Mouse (Mus musculus): Measurements from ENCODE around the gene Eps15. TPM values are rescaled to one million over a fixed set of nuclear protein-coding genes. Genes with fewer than 3 reads are reported as not detected.
A peak's percentile ranks its signal among the peaks of the same experiment; 100 is the strongest.

Gene Eps15
- polyA plus RNA-seq (2015; fragmentation: Nextera tagmentation; extraction: Ambion mirVana), result 38.6 and 47.3 TPM in 2 replicates

- Histone ChIP-seq H3K4me2 (peak within 1 kb of the TSS; percentile 85), H3K36me3 (no peaks in the 10 kb centered on the region), H3K4me1 (peaks cover 19% of the 10 kb centered on the region), H3K27ac (peak within 1 kb of the TSS; percentile 85), H3K9me3 (no peaks in the 10 kb centered on the region), H3K27me3 (no peaks in the 10 kb centered on the region), H3K9ac (peak within 1 kb of the TSS; percentile 76), H3K4me3 (peak within 1 kb of the TSS; percentile 85)
- WGBS, result 5% methylated on average over 24 of the region's 44 CpGs
- peak; percentile 96 for ATAC-seq (ENCODE audit: borderline replicate concordance, extremely low read depth, low FRiP score, low TSS enrichment)
Observed at GRCm38 (mm10) chr4:109279689-109280458, at the start of gene Eps15. Gene Eps15 (plus strand): TSS chr4:109280268.

DNA sequence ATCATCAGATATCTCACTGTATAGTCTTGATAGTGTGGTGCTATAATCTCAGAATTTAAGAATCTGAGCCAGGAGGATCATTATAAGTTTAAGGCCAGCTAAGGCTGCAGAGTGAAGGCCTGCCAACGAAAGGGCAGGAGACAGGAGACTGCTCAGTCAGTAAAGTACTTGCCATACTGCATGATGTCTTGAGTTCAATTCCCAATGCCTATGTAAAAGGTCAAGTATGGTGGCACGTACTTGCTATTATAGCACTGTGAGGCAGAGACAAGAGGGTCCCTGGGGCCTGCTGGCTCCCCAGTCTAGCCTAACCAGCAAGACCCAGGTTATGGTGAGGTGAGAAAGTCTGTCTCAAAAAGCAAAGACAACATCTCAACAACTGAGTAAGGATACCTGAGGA is 45.9 kb upstream of the Eps15 start, which contains the start of gene Calr4:
Gene Calr4, plus strand, starts transcription at position 301 of the 400 bp plus-strand sequence.
- Histone ChIP-seq H3K9ac (no peak within 1 kb of the TSS), H3K4me2 (no peak within 1 kb of the TSS), H3K27me3 (no peaks in the 10 kb centered on the region), H3K36me3 (no peaks in the 10 kb centered on the region), H3K4me1 (0 out of 2 replicates have a peak, but pooled peaks cover 2% of the 10 kb centered on the region), H3K4me3 (no peak within 1 kb of the TSS), H3K27ac (no peak within 1 kb of the TSS), H3K9me3 (no peaks in the 10 kb centered on the region)
- ATAC-seq (ENCODE audit: borderline replicate concordance, extremely low read depth, low FRiP score, low TSS enrichment), result no peak
- WGBS, result 60% methylated on average over 2 of the region's 2 CpGs

GRCm38 (mm10) chr4:109234806-109235350 is 45.2 kb upstream of the Eps15 start:
- Histone ChIP-seq H3K27ac (no peak overlapping the region), H3K27me3 (no peaks in the 10 kb centered on the region), H3K4me1 (0 out of 2 replicates have a peak, but pooled peaks cover 2% of the 10 kb centered on the region), H3K9ac (no peak overlapping the region), H3K4me3 (no peak overlapping the region), H3K9me3 (no peaks in the 10 kb centered on the region), H3K36me3 (no peaks in the 10 kb centered on the region), H3K4me2 (no peak overlapping the region)
- WGBS, result 63% methylated on average over 9 of the region's 9 CpGs
- ATAC-seq (ENCODE audit: borderline replicate concordance, extremely low read depth, low FRiP score, low TSS enrichment), result no peak; the same call in 1 of the 2 replicates

DNA sequence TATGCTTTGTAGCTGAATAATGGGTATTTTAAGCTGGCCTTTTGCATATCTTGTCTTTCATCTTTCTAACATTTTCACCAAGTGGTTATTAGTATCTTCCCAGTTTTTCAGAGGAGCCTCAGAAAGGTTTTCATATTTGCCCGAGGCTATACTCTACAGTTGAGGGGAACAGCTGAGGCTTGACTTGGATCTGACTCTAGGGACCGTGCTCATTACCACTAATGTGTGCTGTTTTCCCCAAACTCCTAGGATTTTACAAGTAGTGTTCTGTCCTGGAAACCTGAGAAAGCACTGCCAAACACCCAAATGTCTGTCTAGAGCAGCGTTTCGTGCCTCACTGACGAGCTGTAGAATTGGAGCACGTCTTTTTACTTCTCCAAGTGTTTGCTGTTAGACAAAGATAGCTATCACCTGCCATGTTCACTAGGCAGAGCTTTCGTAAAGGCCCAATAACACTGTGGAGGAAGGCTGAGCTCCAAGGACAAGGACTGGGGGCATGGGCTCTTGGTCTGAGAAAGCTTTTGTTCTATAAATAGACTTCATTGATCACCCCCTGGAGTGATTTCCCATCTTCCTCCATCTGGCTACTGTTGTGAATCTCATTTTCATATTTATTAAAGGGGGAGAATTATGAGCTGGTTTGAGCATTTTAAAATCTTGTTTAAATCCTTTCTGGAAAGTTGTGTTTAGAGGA is 43.7 kb upstream of the Eps15 start:
- no peaks in the 10 kb centered on the region for H3K27me3 ChIP-seq
- H3K9me3 ChIP-seq, result no peaks in the 10 kb centered on the region
- no peak overlapping the region for H3K9ac ChIP-seq
- 68% methylated on average over 7 of the region's 7 CpGs for WGBS
- H3K36me3 ChIP-seq, result no peaks in the 10 kb centered on the region
- no peak overlapping the region for H3K4me2 ChIP-seq
- ATAC-seq (ENCODE audit: borderline replicate concordance, extremely low read depth, low FRiP score, low TSS enrichment), result no peak
- H3K4me3 ChIP-seq, result no peak overlapping the region
- 0 out of 2 replicates have a peak, but pooled peaks cover 2% of the 10 kb centered on the region for H3K4me1 ChIP-seq
- H3K27ac ChIP-seq, result no peak overlapping the region

DNA sequence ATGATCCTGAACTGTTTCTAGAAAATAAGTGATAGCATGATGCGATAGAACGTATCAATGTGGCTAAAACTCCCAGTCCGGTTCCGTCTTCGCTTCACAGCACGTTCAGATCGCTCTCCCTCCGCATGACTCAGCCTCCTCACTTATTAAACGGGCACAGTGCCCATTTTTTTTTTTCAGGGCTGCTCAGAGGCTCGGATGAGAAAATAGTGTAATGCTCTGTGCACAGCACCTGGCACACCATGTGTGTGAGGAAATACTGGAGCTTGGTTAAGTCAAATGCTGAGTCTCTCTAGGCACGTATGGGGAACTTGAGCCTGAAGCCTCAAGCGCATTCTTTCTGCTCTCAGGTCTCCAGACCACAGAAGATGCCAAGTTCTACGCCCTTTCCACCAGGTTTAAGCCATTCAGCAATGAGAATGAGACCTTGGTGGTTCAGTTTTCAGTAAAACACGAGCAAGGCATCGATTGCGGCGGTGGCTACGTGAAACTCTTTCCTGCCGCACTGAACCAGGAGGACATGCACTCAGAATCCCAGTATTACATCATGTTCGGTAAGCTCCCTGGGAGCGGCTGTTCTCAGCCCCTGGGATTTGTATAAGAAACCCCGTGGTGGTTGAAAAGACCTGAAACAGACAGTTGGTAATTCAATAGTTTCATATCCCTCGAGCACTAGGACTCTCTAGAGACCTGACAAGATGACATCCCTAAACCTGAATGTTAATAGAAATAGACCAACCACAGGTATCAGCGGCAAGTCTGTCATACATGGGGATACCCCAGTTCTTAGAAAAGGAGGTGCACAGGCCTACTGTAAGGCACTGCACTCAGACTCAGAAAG is 41.4 kb upstream of the Eps15 start:
- no peak overlapping the region for H3K4me2 ChIP-seq
- WGBS, result 77% methylated on average over 24 of the region's 24 CpGs
- H3K36me3 ChIP-seq, result no peaks in the 10 kb centered on the region
- H3K4me1 ChIP-seq, result peaks cover 11% of the 10 kb centered on the region; the same call in 1 of the 2 replicates
- H3K9ac ChIP-seq, result no peak overlapping the region
- H3K9me3 ChIP-seq, result no peaks in the 10 kb centered on the region
- H3K4me3 ChIP-seq, result no peak overlapping the region
- H3K27me3 ChIP-seq, result no peaks in the 10 kb centered on the region
- ATAC-seq (ENCODE audit: borderline replicate concordance, extremely low read depth, low FRiP score, low TSS enrichment), result no peak
- no peak overlapping the region for H3K27ac ChIP-seq

DNA sequence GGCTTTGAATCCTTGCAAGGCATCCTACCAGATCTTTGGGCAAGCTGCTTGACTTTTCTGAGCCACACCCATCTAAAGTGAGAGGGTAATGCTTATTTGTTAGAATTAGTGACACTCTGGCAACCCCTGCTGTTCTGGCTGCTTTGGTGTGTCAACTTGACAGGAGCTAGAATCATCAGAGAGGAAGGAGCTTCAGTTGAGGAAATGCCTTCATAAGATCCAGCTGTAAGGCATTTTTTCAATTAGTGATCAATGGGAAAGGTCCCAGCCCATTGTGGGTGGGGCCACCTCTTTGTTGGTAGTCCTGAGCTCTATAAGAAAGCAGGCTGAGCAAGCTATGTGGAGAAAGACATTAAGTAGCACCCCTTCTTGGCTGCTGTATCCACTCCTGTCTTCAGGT is 38.8 kb upstream of the Eps15 start:
- H3K9me3 ChIP-seq, result no peaks in the 10 kb centered on the region
- ATAC-seq (ENCODE audit: borderline replicate concordance, extremely low read depth, low FRiP score, low TSS enrichment), result no peak
- no peak overlapping the region for H3K9ac ChIP-seq
- no peaks in the 10 kb centered on the region for H3K27me3 ChIP-seq
- no peaks in the 10 kb centered on the region for H3K36me3 ChIP-seq
- H3K4me2 ChIP-seq, result no peak overlapping the region
- H3K4me1 ChIP-seq, result peaks cover 9% of the 10 kb centered on the region; the same call in 1 of the 2 replicates
- H3K27ac ChIP-seq, result no peak overlapping the region
- H3K4me3 ChIP-seq, result no peak overlapping the region

- WGBS, result 46% methylated on average over 4 of the region's 4 CpGs
- Histone ChIP-seq H3K9ac (no peak overlapping the region), H3K27ac (no peak overlapping the region), H3K4me1 (peaks cover 9% of the 10 kb centered on the region; the same call in 1 of the 2 replicates), H3K9me3 (no peaks in the 10 kb centered on the region), H3K4me3 (no peak overlapping the region), H3K36me3 (no peaks in the 10 kb centered on the region), H3K4me2 (no peak overlapping the region), H3K27me3 (no peaks in the 10 kb centered on the region)
- peak; percentile 75; the same call in 1 of the 2 replicates for ATAC-seq (ENCODE audit: borderline replicate concordance, extremely low read depth, low FRiP score, low TSS enrichment)
Observed at GRCm38 (mm10) chr4:109241934-109242333, 38.1 kb upstream of the Eps15 start.

GRCm38 (mm10) chr4:109244506-109244905 is 35.6 kb upstream of the Eps15 start:
- ATAC-seq (ENCODE audit: borderline replicate concordance, extremely low read depth, low FRiP score, low TSS enrichment), result no peak
- H3K9ac ChIP-seq, result no peak overlapping the region
- H3K4me2 ChIP-seq, result no peak overlapping the region
- H3K27me3 ChIP-seq, result no peaks in the 10 kb centered on the region
- H3K4me1 ChIP-seq, result peaks cover 9% of the 10 kb centered on the region; the same call in 1 of the 2 replicates
- no peak overlapping the region for H3K4me3 ChIP-seq
- WGBS, result 69% methylated on average over 7 of the region's 7 CpGs
- H3K9me3 ChIP-seq, result no peaks in the 10 kb centered on the region
- H3K27ac ChIP-seq, result no peak overlapping the region
- H3K36me3 ChIP-seq, result no peaks in the 10 kb centered on the region

DNA sequence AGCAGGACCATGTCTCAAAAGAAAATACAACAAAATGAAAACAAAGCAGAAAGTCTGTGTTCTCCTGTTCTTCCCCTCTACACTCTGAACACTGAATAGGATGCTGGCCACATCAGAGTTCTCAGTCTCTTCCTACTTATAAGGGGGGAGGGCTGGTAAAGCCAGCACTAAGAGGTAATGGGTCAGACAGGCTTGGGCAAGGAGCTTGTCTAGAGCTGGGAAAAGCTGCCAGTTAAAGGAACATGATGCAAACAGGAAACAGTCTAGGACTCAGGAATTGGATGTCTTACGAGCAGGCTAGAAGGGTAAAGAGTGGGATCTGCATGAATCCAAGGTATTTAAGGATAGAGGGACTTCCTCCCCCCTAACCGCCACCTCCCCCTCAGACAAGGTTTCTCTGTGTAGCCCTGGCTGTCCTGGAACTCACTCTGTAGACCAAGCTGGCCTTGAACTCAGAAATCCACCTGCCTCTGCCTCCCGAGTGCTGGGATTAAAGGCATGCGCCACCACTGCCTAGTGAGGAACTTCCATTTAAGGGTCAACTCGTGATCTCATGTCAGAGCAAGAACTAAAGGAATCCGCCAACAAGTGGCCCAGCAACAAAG is 35.0 kb upstream of the Eps15 start:
- H3K4me2 ChIP-seq, result no peak overlapping the region

DNA sequence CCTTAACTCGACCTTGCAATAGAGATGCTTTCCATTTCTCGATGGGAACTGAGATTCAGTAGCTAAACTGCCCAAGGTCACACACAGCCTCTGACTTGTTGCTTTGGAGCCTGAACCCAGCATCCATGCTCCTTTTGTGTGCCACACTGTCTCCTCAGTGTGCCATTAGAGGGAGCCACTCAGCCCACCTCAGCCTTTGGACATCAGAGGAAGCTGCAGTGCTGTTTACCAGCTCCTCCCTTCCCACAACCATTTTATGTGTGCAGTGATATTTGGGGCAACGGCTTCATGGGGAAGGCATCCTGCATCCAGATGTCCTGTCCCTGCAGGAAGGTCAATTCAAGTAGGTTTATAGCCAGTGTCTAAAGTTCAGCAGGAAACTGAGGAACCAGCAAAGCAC is 28.5 kb upstream of the Eps15 start:
- no peak for ATAC-seq (ENCODE audit: borderline replicate concordance, extremely low read depth, low FRiP score, low TSS enrichment)
- 32% methylated on average over 3 of the region's 3 CpGs for WGBS
- H3K4me2 ChIP-seq, result no peak overlapping the region

More for the DNA sequence above, 35.0 kb upstream of the Eps15 start:
- no peaks in the 10 kb centered on the region for H3K36me3 ChIP-seq
- H3K4me1 ChIP-seq, result peaks cover 9% of the 10 kb centered on the region; the same call in 1 of the 2 replicates
- no peak overlapping the region for H3K27ac ChIP-seq
- H3K9ac ChIP-seq, result no peak overlapping the region
- H3K9me3 ChIP-seq, result no peaks in the 10 kb centered on the region
- H3K27me3 ChIP-seq, result no peaks in the 10 kb centered on the region
- no peak for ATAC-seq (ENCODE audit: borderline replicate concordance, extremely low read depth, low FRiP score, low TSS enrichment)
- H3K4me3 ChIP-seq, result no peak overlapping the region
- WGBS, result 73% methylated on average over 6 of the region's 6 CpGs

GRCm38 (mm10) chr4:109252199-109252598 is 27.9 kb upstream of the Eps15 start:
- H3K27ac ChIP-seq, result no peak overlapping the region
- no peaks in the 10 kb centered on the region for H3K9me3 ChIP-seq
- H3K9ac ChIP-seq, result no peak overlapping the region
- no peak overlapping the region for H3K4me2 ChIP-seq
- no peaks in the 10 kb centered on the region for H3K36me3 ChIP-seq
- no peaks in the 10 kb centered on the region for H3K27me3 ChIP-seq
- 80% methylated on average over 4 of the region's 4 CpGs for WGBS
- H3K4me3 ChIP-seq, result no peak overlapping the region
- peaks cover 5% of the 10 kb centered on the region; the same call in 1 of the 2 replicates for H3K4me1 ChIP-seq
- no peak for ATAC-seq (ENCODE audit: borderline replicate concordance, extremely low read depth, low FRiP score, low TSS enrichment)

More for the DNA sequence above, 28.5 kb upstream of the Eps15 start:
- no peak overlapping the region for H3K9ac ChIP-seq
- H3K9me3 ChIP-seq, result no peaks in the 10 kb centered on the region
- no peak overlapping the region for H3K4me3 ChIP-seq
- H3K4me1 ChIP-seq, result peaks cover 5% of the 10 kb centered on the region; the same call in 1 of the 2 replicates
- no peak overlapping the region for H3K27ac ChIP-seq
- no peaks in the 10 kb centered on the region for H3K36me3 ChIP-seq
- no peaks in the 10 kb centered on the region for H3K27me3 ChIP-seq

All from lung, embryonic 15.5 days (tissue).